Mouse (Mus musculus): Measurements from ENCODE around the gene Gm42674. TPM values are rescaled to one million over a fixed set of nuclear protein-coding genes. Genes with fewer than 3 reads are reported as not detected.

The Gm42674 gene
- polyA plus RNA-seq (2017; shearing (Covaris generic)): not detected

DNA sequence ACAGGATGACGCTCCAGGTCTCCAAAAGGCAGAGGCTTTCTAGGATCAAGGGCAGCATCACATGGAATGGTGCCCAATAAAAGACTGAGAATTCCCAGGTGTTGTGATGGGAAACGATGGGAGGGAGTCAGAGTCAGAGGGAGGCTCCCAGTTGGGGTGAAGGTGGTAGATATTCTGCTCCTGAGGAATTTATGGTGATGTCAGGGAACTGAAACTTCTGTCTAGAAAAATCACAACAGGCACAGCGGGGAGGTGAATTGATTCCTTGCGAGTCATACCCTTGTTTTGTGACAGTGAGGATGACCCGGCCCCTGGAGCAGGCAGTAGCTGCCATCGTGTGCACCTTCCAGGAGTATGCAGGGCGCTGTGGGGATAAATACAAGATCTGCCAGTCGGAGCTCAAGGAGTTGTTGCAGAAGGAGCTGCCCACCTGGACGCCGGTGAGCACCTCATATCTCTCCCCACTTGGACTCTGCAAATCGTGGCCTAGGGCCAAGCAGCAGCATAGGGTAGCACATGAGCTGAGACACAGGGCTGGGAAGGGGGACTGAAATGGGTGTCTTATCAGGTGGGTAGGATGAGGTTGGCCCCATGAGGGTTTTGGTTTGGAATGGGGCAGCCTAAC lies at the start of gene Gm42674:
Gm42674 (plus strand) TSS at position 419 of the 625 bp plus-strand sequence.
- no peak for ATAC-seq

DNA sequence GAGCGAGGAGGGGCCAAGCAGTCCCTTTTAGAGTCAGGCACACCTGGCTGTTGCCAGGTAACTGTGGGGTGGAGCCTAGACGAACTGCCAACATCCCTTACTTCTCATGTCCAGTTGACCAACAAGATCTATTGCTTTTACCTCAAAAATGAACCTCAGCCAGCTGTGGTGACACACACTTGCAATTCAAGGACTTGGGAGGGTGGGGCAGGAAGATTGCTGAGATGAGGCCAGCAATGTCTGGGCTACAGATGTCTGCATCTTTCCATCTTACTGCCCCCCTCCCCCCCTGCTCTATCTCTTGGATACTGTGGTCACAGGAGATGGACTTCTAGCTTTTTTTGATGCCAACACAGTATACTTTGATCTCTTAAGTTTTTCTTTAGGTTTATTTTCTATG lies 49.5 kb upstream of the Gm42674 start:
- ATAC-seq: no peak

DNA sequence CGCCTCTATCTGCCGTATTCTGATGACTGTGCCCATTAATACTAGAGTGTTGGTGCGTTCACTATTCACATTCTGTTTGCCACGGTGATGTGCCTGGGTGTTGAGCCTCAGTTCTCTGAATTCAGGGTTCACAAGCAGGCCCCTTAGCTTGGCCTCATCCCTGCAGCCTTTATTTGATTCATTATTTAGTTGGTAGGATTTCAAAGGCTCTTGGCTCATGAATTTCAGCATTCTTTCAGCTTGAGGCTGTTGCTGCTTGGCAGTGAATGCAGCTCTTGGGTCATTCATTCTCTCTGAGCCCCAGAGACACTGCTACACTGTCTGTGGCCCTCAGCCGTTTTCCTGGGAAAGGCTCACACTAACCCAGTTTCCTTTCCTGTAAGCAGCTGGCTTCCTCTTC lies 45.8 kb upstream of the Gm42674 start:
- ATAC-seq: no peak

DNA sequence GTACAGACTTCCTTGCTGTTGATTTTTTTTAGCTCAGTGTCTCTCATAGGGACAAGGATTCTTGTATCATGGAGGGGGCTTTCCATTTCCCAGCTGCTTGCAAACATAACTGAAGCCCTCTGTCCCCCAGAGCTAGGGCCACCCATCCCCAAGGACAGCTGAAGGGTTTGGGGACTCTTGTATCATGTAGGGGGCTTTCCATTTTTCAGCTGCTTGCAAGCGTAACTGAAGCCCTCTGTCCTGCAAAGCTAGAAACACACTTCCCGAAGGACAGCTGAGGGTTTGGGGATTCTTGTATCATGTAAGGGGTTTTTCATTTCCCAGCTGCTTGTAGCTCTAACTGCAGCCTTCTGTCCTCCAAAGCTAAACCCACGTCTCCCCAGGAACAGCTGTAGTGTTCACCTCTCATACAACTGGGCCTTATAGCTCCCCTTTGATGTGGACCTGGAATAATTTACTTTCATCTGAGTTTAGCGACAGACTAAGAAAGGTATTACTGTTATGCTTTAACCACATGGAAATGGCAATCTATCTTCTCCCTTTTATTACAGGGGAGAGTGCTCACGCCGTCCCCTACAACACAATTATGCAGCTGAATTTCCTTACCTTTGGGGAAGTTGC lies 41.6 kb upstream of the Gm42674 start, which contains the start of gene S100a3:
S100a3 (plus strand) TSS at position 571 of the 621 bp plus-strand sequence.
- ATAC-seq: no peak

DNA sequence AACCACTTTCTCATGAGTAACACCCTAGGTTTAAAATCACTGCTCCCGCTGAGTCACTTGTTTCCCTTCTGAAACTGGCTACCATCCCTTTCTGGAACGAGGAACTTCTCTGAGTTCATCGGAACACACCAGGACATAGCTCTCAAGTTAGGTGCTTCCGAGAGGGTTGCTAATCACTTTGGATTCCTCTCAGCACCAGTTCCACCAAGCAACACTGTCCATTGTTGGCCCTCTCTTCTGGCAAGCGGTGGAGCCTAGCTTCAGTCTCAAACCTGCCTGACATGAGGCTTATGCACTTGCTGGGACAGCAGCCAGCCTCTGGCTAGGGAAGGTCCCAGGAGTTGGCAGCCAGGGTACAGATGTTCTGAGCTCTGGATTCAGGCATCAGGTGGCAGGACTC lies 27.0 kb upstream of the Gm42674 start:
- ATAC-seq: no peak

DNA sequence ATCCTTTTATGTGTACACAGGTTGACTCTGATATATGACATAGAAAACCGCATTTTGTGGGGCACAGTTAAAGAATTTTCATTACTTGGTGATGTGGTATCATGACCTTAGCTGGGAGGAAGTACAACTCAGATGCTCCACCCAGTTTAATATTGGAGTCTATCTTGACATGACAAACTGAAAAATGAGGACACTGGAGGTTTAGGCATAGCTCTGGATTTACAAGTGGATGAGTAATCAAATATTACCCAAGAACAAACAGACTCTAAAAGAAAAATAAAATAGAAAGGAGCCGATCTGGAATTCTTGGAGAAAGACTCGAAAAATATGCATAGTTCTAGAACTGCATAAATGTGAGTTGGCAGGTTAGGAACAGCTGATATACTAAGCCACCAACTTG lies 26.4 kb upstream of the Gm42674 start:
- ATAC-seq: no peak

DNA sequence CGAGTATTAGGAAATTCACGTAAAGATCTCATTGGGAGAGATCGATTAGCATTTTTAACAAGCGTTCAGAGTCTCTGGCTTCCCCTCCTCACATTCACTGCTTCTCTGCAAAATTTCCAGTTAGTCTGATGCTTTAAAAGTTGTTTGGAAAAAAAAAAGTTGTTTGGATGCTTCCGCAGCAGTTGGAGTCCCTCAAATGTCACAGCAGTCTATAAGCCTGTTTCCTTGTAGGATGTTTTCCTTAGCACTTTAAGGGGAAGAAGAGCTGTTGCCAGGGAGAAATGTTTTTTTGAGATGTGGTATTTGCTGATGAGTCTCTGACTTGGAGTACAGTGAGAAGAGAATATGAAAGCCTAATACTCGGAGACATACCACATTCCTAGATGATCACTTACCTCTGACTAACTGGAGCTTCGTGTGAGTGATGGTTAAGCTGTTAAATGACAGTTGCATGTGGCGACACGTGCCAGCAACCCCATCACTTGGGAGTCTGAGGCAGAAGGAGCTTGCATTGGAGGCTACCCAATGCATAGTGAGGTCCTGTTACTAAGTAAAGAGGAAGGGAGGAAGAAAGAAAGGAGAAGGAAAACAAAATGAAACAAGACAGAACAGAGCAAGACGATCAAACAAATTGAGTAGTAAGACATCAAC lies 25.2 kb upstream of the Gm42674 start:
- ATAC-seq: no peak

DNA sequence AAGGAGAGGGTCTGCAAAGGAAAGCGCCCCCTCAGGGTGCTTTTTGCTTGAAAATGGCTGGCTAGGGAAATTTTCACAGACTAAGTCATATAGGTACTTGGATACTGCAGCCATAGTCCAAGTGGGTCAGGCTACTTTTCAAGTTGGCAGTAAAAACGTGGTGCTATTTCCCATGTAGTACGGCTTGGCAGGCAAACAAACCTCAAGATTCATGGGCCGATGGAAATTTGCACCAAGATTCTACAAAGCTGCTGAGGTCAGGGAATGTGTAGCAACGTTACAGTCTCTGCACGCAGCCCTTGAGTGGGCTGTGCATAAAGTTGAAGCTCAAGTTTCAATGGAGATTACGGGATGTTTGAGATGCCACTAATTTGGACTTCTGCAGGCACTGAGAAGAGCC lies 22.3 kb upstream of the Gm42674 start:
- no peak for ATAC-seq

DNA sequence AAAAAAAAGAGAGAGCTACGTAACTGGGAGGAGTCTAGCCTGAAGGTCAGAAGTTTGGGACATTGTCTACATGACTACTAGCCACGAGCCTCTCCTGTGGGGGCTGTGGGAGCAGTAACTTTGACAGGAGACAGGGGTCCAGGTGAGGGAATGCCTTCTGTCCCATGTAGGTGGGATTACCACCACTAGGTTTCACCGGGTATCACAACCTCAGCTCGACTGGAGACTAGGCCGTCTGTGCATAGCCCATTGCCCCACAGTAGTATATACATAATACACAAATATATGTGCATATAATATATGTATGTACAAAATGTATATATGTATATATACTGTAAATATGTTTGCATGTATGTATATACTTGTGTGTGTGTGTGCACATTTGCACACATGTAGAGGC lies 20.6 kb upstream of the Gm42674 start:
- ATAC-seq: no peak

DNA sequence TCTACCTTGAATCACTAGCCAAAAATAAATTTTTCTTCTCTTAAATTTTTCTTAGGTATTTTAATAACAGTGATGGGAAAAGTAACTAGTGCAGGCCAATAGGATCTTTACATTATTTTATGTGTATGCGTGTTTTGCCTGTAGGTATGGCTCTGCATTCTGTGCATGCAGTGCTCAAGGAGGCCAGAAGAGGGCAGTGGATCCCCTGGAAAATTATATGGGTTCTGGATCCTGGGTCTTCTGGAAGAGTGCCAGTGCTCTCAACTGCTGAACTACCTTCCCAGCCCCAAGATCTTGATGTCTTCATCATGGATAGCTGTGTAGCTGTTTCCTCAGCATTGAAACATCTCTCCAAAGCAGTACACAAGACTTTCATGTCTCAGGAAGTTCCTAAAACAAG lies 19.5 kb upstream of the Gm42674 start:
- ATAC-seq: no peak

DNA sequence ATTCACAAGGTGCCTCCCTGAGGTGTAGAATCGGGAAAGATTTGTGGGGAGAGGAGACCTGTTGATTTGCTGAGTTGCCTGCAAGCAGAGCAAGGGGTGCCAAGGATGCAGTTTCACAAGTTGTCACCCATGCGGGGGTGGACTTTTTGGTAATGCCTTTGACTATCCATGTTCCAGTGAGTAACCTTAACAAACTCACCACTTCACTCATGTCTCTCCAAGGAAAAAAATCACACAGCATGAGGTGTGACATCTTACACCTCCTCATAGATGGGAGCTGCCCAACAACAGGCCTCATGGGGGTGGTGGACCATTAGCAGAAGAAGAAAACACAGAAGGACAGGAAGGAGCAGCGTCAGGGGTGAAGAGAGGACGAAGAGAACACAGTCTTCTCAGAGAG lies 19.1 kb upstream of the Gm42674 start:
- no peak for ATAC-seq

DNA sequence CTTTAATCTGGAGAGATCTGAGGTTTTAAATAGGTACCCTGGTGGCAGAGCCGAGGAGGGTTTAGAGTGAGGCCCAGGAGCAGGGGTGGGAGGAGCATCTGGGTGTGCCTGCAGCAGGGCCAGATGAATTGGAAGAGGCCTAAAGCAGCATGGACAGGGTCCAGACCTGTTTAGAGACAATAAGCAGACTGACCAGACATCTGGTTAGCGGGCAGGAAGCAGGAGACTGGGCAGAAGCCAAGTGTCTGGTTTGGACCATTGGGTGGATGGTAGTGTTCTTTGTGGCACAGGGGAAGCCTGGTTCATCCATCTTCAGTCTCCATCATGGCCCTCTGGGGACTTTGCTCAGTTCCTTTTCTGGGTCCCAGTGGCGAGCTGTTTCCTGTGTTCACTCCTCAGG lies 17.8 kb upstream of the Gm42674 start:
- ATAC-seq: no peak

DNA sequence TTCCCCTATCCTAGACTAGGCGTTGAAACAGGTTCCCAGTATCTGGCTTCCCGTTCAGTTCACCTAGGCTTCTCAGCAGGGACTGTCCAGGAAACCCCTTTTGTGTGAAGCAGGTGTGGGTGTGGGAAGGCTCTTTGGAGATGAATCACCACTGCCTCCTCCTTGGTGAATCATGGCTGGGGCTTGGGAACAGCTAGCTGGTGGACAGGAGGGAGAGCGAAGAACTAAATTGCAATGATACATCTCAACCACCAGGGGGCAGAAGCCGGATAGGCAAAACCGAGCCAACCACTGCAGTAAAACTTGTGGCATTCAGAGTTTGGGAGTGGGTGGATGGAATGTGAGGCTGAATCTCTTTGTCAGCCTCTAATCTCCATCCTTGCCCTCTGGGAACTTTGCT lies 16.1 kb upstream of the Gm42674 start:
- no peak for ATAC-seq

DNA sequence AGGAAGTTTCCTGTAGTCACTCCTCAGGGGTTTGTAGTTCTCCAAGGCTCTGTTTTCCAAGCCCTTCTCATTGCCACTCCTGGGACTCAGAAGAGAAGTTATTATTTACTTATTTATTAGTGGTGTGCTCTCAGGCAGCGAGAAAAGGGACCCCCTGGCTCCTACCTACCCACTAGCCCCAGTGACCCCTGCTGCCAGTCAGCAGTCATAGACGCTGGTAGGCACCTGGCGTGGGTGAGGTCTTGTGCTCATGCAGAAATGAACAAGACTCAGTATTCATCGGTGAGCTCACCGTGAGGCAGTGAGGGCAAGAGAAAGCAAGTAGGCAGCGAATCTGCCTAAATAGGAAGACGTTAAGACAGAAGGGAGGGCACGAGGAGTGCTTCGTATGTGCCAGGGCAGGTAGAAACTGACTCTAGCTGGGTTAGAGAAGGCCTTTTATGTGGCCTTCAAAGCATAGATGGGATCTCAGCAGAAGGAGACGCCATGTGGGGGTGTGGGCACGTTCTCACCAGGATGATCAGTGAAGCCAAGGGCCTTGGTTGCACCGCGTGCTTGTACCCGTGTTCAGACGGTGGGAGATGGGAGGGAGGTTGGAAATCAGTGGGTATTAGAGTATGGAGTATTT lies 15.6 kb upstream of the Gm42674 start:
- no peak for ATAC-seq

DNA sequence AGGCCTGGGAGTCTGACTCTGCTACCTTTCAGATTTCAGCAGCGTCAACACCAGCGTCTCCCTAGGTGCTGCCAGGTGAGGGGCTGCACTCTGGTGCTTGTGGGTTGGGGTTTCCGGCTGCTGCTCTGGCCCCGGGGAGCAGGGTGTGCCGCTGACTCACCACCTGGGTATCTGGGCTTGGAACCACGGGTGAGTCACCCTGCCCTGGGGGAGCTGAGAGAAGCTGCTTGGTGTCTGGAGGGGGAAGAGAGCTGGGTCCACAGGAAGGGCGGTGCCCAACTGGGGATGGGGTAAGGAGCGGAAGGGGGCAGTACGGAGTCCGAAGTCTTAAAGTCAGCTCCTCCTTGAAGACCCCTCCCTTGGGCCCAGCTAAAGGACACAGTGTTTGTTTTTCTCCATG lies 14.8 kb upstream of the Gm42674 start:
- peak; percentile 90 for ATAC-seq

DNA sequence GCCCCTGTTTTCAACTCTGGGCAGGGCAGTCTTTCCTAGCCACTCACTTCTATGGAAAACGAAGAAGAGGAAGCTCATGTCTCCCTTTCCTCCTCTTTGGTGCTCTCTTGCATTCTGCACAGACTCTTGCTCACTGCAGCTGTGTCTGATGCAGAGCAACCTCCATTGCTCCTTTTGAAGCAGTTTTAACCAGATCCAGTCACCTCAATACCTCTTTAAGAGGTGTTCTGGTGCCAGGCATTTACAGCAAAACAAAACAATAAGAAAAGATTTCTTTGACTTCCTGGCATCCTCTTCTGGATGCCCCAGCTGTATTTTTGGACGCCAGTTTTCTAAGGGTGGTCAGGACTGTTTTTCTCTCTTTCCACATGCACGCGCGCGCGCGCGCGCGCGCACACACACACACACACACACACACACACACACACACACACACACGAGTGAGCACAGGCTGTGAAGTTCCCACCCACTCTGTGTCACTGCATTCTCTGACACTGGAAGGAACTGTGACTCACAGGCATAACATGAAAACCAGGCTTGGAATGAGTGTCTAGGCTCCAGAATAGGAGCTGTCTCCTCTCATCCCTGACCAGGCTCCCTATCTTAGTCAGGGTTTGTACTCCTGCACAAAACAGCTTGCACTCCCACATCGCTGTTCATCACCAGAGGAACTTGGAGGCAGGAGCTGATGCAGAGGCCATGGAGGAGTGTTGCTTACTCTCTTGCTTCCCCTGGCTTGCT lies 14.2 kb upstream of the Gm42674 start:
- ATAC-seq: peak; percentile 9

DNA sequence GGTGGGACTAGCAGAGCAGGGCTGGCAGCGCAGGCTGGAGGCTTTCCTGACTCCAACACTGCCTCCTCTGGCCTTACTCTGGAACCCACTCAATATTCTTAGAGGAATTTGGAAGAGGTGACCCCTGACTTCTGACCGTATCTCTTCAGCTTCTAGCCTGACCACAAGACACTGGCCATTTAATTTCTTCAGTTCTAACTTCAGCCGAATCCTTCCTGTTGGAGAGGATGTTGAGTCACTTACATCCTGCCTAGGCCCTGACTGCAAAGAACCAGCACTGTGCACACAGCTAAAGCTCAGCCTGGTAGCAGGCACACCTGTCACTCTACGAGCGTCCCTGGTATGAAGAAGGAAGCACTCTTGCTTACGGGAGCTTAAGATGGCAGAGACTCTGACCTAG lies 12.3 kb upstream of the Gm42674 start:
- ATAC-seq: peak; percentile 51

DNA sequence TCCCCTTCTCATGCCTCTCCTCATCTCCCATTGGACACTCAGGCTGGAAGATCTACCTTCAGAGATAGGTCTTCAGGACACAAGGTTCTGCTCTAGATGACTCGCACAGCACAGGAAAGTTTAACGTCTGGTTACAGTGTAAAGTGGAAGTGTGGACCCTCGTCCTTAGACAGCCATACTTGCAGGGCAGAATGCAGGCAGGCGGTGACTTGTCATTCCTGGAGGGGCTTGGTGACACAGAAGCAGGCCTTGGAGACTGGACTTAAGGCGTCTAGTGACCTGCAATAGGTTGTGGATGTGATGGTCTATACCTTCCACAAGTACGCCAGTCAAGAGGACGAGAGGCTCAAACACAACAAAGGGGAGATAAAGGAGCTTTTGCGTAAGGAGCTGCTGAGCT lies 11.8 kb upstream of the Gm42674 start, which contains the start of gene S100a2:
S100a2 (plus strand) TSS at position 301 of the 400 bp plus-strand sequence.
- no peak for ATAC-seq

DNA sequence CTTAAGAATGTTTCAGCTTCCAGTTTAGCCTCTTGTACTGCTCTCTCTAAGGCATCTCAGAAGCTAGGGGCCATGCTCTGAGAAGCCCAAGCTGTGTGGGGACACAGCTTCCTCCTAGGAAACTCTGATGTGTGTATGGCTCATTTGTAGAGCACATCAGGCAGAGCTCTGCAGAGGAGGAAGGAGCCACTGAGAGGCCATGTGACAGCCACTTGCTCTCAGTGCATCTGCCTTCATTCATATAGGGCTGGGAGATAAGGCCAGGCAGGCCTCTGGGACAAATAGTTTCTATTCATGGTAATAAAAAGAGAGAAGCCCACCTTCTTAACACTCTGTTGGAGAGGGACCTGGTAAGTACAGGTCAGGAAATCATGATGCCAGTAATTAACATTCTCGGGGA lies 7.2 kb upstream of the Gm42674 start:
- ATAC-seq: no peak

DNA sequence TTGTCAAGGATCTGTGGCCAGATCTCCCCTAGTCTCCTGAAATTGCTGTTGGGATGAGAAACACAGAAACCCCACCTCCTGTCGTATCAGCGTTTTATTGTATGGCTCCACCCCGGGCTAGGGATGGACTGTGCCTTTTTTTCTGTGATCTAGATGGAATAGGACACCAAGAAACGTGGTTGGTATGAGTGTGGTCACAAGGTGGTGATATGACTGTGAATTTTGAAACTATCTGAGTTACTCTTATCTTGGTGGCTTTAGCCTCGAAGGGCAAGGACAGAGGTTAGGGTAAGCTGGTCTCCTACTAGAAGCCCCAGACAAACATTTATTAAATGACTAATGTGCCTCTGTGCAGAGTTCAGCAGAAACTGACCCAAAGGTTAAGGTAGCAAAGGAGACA lies 6.1 kb upstream of the Gm42674 start:
- no peak for ATAC-seq

DNA sequence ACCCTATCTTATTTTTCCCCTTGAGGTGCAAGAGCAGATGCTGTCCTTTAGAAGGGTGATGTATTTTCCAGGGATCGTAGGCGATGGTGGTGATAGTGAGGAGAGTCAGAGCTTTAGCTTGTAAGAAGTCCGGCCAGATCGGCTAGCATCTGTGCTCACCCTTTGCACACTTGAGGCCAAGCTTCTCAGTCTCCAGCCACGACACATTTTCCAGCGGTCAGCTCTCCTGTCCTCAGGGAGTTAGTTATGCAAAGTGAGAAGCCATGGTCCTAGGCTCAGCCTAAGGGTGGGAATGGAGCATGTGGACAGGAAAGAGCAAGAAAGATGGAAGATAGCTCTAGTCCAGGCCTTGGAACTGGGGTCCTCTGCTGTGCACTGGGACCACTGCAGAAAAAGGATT lies 4.9 kb upstream of the Gm42674 start:
- no peak for ATAC-seq

DNA sequence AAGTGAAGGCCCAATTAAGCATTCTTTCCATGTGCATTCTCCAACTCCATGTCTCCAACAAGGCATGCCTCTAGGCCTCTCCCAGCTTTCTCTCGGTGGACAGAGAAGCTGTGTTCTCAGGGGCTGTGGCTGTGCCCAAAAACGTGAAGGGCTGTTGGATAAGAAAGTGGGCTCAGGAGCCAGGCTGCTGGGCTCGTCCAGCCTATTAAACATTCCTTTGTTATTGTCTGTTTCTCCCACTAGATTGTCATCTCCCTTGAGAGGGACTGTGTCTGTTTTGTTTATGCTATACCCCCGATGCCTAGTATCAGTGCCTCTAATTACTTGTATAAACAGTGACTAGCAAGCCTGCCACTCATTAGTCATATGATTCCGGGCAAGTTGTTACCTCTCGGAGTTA lies 4.0 kb upstream of the Gm42674 start:
- no peak for ATAC-seq

DNA sequence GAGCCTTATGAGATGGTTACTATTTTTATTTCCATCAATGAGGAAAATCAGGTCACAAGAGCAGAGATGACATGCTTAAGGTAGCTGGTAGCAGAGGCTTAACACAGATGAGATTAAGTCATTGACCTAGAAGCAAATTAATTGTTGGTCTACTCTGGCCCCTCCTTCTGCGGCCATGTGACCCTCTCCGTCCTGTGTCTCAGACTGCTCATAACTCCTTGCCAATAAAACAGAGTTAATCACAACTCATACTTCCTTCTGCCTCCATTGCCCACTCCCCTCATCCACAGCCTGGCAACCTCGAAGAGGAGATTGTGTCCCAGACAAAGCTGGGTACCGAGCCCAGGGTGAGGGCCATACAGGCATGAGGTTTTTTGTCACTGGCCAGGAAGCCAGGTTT lies 3.5 kb upstream of the Gm42674 start:
- ATAC-seq: no peak

All from activated CD4-positive, CD25-positive, alpha-beta regulatory T cell, adult 4 months (primary cell).